Mouse (Mus musculus): ENCODE data around the gene Tcf3. TPM values are rescaled to one million over a fixed set of nuclear protein-coding genes. Genes with fewer than 3 reads are reported as not detected.
A peak's percentile ranks its signal among the peaks of the same experiment; 100 is the strongest.

Gene Tcf3
- 110 and 130 TPM in 2 replicates for polyA plus RNA-seq (2014; fragmentation: Nextera tagmentation; extraction: Ambion mirVana)

GRCm38 (mm10) chr10:80433513-80434232 is at the start of gene Tcf3:
Gene Tcf3, minus strand, starts transcription at chr10:80433647.
- DNase-seq (ENCODE audit: low spot score) (peak; percentile 95), ATAC-seq (ENCODE audit: low FRiP score) (peak; percentile 92)
- no peaks in the 10 kb centered on the region for H3K9me3 ChIP-seq (ENCODE audit: control insufficient read depth, low read length)
- H3K4me2 ChIP-seq (replicated peaks; ENCODE audit: low read depth, low read length), result peak within 1 kb of the TSS; percentile 74
- H3K4me1 ChIP-seq (replicated peaks; ENCODE audit: control insufficient read depth, insufficient read depth, low read length), result 0 out of 2 replicates have a peak, but pooled peaks cover 2% of the 10 kb centered on the region
- peak within 1 kb of the TSS; percentile 84 for H3K27ac ChIP-seq (ENCODE audit: low read depth, low read length)
- peak within 1 kb of the TSS; percentile 99 for H3K9ac ChIP-seq (ENCODE audit: low read depth, low read length)
- peaks cover 7% of the 10 kb centered on the region for H3K36me3 ChIP-seq (ENCODE audit: control insufficient read depth, insufficient read depth, low read length)
- H3K4me3 ChIP-seq (ENCODE audit: low read depth, low read length), result peak within 1 kb of the TSS; percentile 98
- WGBS, result 0% methylated on average over 41 of the region's 61 CpGs
- H3K27me3 ChIP-seq (ENCODE audit: control insufficient read depth, insufficient read depth, low read length), result 0 out of 2 replicates have a peak, but pooled peaks cover 2% of the 10 kb centered on the region

DNA sequence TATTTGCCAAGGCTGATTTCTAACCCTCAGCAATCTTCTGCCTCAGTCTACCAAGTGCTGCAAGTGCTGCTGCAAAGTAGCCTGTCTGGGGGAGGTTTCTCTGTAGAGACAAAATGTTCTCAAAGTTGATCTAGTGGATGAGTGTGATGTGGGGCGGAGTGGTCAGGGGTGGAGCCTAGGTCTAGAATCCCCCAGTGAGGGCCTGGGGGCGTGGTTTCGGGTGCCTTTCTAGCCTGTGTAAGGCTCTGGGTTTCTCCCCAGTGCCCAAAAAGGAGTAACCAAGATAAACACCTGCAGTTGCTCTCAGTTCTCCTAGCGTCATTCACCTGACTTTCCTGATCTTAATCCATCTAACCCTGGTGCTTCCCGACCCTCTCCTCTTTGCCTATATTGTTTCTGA is 47.6 kb upstream of the Tcf3 start:
- no peak for DNase-seq (ENCODE audit: low spot score)
- Histone ChIP-seq H3K4me2 (replicated peaks; ENCODE audit: low read depth, low read length) (no peak overlapping the region), H3K9ac (ENCODE audit: low read depth, low read length) (no peak overlapping the region), H3K4me1 (replicated peaks; ENCODE audit: control insufficient read depth, insufficient read depth, low read length) (no peaks in the 10 kb centered on the region), H3K9me3 (ENCODE audit: control insufficient read depth, low read length) (no peaks in the 10 kb centered on the region), H3K27me3 (ENCODE audit: control insufficient read depth, insufficient read depth, low read length) (peaks cover 26% of the 10 kb centered on the region), H3K4me3 (ENCODE audit: low read depth, low read length) (no peak overlapping the region), H3K27ac (ENCODE audit: low read depth, low read length) (no peak overlapping the region), H3K36me3 (ENCODE audit: control insufficient read depth, insufficient read depth, low read length) (no peaks in the 10 kb centered on the region)
- no peak for ATAC-seq (ENCODE audit: low FRiP score)
- 10% methylated on average over 5 of the region's 5 CpGs for WGBS

GRCm38 (mm10) chr10:80478531-80478930 is 45.1 kb upstream of the Tcf3 start:
- H3K4me3 ChIP-seq (ENCODE audit: low read depth, low read length), result no peak overlapping the region
- ATAC-seq (ENCODE audit: low FRiP score) (no peak), DNase-seq (ENCODE audit: low spot score) (no peak)
- 68% methylated on average over 5 of the region's 5 CpGs for WGBS
- H3K27me3 ChIP-seq (ENCODE audit: control insufficient read depth, insufficient read depth, low read length), result peaks cover 13% of the 10 kb centered on the region
- no peak overlapping the region for H3K27ac ChIP-seq (ENCODE audit: low read depth, low read length)
- no peaks in the 10 kb centered on the region for H3K36me3 ChIP-seq (ENCODE audit: control insufficient read depth, insufficient read depth, low read length)
- H3K4me2 ChIP-seq (replicated peaks; ENCODE audit: low read depth, low read length), result no peak overlapping the region
- H3K4me1 ChIP-seq (replicated peaks; ENCODE audit: control insufficient read depth, insufficient read depth, low read length), result no peaks in the 10 kb centered on the region
- H3K9me3 ChIP-seq (ENCODE audit: control insufficient read depth, low read length), result no peaks in the 10 kb centered on the region
- H3K9ac ChIP-seq (ENCODE audit: low read depth, low read length), result no peak overlapping the region

DNA sequence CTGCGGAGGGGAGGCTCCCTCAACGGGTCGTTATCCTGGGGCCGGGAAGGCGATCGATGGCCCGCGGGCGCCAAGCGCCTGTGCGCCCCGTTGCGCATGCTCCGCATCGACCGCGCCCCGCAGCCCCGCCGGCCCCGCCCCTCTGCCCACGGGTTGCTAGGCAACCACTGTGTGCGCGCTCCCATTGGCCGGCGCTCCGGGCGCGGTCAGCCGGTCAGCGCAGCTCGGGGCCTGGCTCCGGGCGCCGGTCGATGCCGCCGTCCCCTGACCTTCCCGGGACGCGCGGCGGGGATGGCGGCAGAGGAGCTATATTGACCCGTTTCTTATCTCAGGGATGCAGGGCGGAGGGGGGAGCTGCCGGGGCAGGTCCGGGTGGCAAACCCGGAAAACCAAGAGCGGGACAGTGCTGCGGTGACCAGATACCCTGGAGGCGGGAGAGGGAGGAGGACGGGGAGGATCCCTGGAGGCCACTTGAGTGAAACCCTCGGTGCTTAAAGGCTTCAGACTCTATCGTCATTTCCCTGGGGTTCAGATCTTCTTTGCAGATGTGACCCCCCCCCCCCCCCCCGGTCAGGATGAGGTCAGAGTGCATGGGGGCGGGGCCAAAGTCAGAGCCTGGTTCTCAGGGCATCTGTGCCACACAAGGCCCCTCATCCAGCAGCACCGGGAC is 42.0 kb upstream of the Tcf3 start:
- Histone ChIP-seq H3K27me3 (ENCODE audit: control insufficient read depth, insufficient read depth, low read length) (peaks cover 13% of the 10 kb centered on the region; the same call in 1 of the 2 replicates), H3K4me3 (ENCODE audit: low read depth, low read length) (peak overlapping the region; percentile 36), H3K4me1 (replicated peaks; ENCODE audit: control insufficient read depth, insufficient read depth, low read length) (no peaks in the 10 kb centered on the region), H3K9ac (ENCODE audit: low read depth, low read length) (peak overlapping the region; percentile 42), H3K27ac (ENCODE audit: low read depth, low read length) (peak overlapping the region; percentile 75), H3K36me3 (ENCODE audit: control insufficient read depth, insufficient read depth, low read length) (no peaks in the 10 kb centered on the region), H3K9me3 (ENCODE audit: control insufficient read depth, low read length) (no peaks in the 10 kb centered on the region), H3K4me2 (replicated peaks; ENCODE audit: low read depth, low read length) (peak overlapping the region; percentile 39)
- under 1% methylated on average over 56 of the region's 58 CpGs for WGBS
- peak; percentile 90 for ATAC-seq (ENCODE audit: low FRiP score)
- DNase-seq (ENCODE audit: low spot score), result peak; percentile 96

DNA sequence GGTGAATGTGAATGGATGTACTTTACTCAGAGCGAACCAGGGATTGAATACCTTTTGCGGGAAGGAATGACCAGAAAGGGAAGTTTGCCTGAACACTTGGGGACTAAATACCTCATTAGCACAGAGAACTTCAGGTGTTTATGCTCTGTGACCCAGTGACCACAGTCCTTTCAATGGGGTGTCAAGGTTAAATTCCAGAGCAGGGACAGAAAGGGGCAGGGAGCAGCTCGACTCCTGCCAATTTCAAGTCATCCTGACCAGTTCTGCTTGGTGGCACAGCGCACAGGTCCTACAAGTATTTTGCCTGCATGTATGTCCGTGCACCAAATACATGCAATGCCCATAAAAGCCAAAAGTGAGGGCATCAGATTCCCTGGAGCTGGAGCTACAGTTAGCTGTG is 31.6 kb upstream of the Tcf3 start:
- no peak for ATAC-seq (ENCODE audit: low FRiP score)
- no peak overlapping the region; the same call in 1 of the 2 replicates for H3K9ac ChIP-seq (ENCODE audit: low read depth, low read length)
- no peak overlapping the region for H3K4me3 ChIP-seq (ENCODE audit: low read depth, low read length)
- no peaks in the 10 kb centered on the region; the same call in 1 of the 2 replicates for H3K27me3 ChIP-seq (ENCODE audit: control insufficient read depth, insufficient read depth, low read length)
- H3K9me3 ChIP-seq (ENCODE audit: control insufficient read depth, low read length), result no peaks in the 10 kb centered on the region
- no peak for DNase-seq (ENCODE audit: low spot score)
- no peaks in the 10 kb centered on the region for H3K36me3 ChIP-seq (ENCODE audit: control insufficient read depth, insufficient read depth, low read length)
- H3K27ac ChIP-seq (ENCODE audit: low read depth, low read length), result no peak overlapping the region
- H3K4me2 ChIP-seq (replicated peaks; ENCODE audit: low read depth, low read length), result no peak overlapping the region; the same call in 1 of the 2 replicates
- H3K4me1 ChIP-seq (replicated peaks; ENCODE audit: control insufficient read depth, insufficient read depth, low read length), result 0 out of 2 replicates have a peak, but pooled peaks cover 3% of the 10 kb centered on the region
- 66% methylated on average over 5 of the region's 5 CpGs for WGBS

DNA sequence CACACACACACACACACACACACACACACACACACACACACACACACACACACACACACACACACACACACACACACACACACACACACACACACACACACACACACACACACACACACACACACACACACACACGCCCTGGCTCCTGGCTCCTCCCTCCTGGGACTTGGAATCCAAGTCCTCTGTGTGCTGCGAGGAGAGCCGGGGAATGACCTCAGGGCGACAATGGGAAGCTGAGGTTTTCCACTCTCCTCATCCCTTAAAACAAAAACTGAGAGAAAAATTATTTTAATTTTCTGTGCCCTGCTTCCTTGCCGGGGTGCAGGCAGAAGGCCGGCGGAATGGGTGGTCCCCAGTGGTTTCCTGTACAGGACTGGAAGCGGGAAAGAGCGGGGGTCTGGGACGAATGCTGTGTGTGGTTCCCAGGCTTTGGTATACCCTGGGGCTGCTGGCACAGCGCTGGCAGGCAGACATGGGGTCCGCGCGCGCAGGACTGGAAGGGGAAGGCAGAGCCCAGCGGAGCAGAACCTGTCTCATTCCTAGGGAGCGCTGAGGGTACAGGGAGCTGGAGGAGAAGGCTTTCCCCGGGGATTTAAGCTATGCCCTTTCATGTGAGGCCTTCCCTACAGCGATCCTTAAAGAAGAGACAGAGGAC is 31.1 kb upstream of the Tcf3 start:
- ATAC-seq (ENCODE audit: low FRiP score), result no peak
- no peaks in the 10 kb centered on the region for H3K9me3 ChIP-seq (ENCODE audit: control insufficient read depth, low read length)
- H3K4me3 ChIP-seq (ENCODE audit: low read depth, low read length), result no peak overlapping the region
- WGBS, result 7% methylated on average over 19 of the region's 19 CpGs
- peak; percentile 36 for DNase-seq (ENCODE audit: low spot score)
- H3K4me1 ChIP-seq (replicated peaks; ENCODE audit: control insufficient read depth, insufficient read depth, low read length), result 0 out of 2 replicates have a peak, but pooled peaks cover 3% of the 10 kb centered on the region
- peak overlapping the region; percentile 19 for H3K4me2 ChIP-seq (replicated peaks; ENCODE audit: low read depth, low read length)
- peak overlapping the region; percentile 34; the same call in 1 of the 2 replicates for H3K9ac ChIP-seq (ENCODE audit: low read depth, low read length)
- H3K27ac ChIP-seq (ENCODE audit: low read depth, low read length), result no peak overlapping the region
- H3K36me3 ChIP-seq (ENCODE audit: control insufficient read depth, insufficient read depth, low read length), result no peaks in the 10 kb centered on the region
- no peaks in the 10 kb centered on the region; the same call in 1 of the 2 replicates for H3K27me3 ChIP-seq (ENCODE audit: control insufficient read depth, insufficient read depth, low read length)

DNA sequence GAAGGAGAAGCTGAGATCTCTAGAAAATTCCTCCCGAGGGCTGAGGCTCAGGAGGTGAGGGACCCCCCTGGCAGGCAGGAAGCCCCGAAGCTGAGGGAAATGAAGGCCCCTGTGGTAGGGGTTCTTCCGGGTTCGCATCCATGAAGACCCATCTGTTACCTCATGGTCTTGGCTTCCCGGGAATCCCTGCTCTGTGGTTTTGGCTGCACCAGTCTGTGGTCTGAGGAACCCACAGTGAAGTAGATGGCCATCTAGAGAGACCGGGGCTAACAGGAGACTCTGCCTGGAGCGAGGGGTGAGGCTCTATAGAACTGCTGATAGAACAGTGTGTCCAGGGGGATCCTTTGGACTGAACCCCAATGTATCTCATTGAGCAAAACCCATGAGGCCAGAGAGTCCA is 27.9 kb upstream of the Tcf3 start:
- no peaks in the 10 kb centered on the region for H3K36me3 ChIP-seq (ENCODE audit: control insufficient read depth, insufficient read depth, low read length)
- no peak overlapping the region for H3K27ac ChIP-seq (ENCODE audit: low read depth, low read length)
- ATAC-seq (ENCODE audit: low FRiP score), result no peak
- no peak for DNase-seq (ENCODE audit: low spot score)
- no peak overlapping the region for H3K4me3 ChIP-seq (ENCODE audit: low read depth, low read length)
- H3K4me1 ChIP-seq (replicated peaks; ENCODE audit: control insufficient read depth, insufficient read depth, low read length), result 0 out of 2 replicates have a peak, but pooled peaks cover 3% of the 10 kb centered on the region
- H3K4me2 ChIP-seq (replicated peaks; ENCODE audit: low read depth, low read length), result no peak overlapping the region
- H3K9me3 ChIP-seq (ENCODE audit: control insufficient read depth, low read length), result no peaks in the 10 kb centered on the region
- 76% methylated on average over 7 of the region's 7 CpGs for WGBS
- H3K9ac ChIP-seq (ENCODE audit: low read depth, low read length), result no peak overlapping the region
- H3K27me3 ChIP-seq (ENCODE audit: control insufficient read depth, insufficient read depth, low read length), result no peaks in the 10 kb centered on the region

GRCm38 (mm10) chr10:80460324-80460723 is 26.9 kb upstream of the Tcf3 start:
- Histone ChIP-seq H3K27me3 (ENCODE audit: control insufficient read depth, insufficient read depth, low read length) (no peaks in the 10 kb centered on the region; the same call in 1 of the 2 replicates), H3K27ac (ENCODE audit: low read depth, low read length) (no peak overlapping the region), H3K9me3 (ENCODE audit: control insufficient read depth, low read length) (no peaks in the 10 kb centered on the region), H3K36me3 (ENCODE audit: control insufficient read depth, insufficient read depth, low read length) (no peaks in the 10 kb centered on the region), H3K4me3 (ENCODE audit: low read depth, low read length) (no peak overlapping the region), H3K9ac (ENCODE audit: low read depth, low read length) (no peak overlapping the region), H3K4me1 (replicated peaks; ENCODE audit: control insufficient read depth, insufficient read depth, low read length) (0 out of 2 replicates have a peak, but pooled peaks cover 3% of the 10 kb centered on the region), H3K4me2 (replicated peaks; ENCODE audit: low read depth, low read length) (no peak overlapping the region)
- no peak for ATAC-seq (ENCODE audit: low FRiP score)
- no peak for DNase-seq (ENCODE audit: low spot score)
- WGBS, result 68% methylated on average over 4 of the region's 4 CpGs

All from hindbrain, embryonic 11.5 days (tissue).